Mouse (Mus musculus) common myeloid progenitor, adult 5-6 weeks (primary cell): ENCODE data around the gene Fgd2. TPM values are rescaled to one million over a fixed set of nuclear protein-coding genes. Genes with fewer than 3 reads are reported as not detected.
A peak's percentile ranks its signal among the peaks of the same experiment; 100 is the strongest.
"Not testable (repeated sequence)": the region's sequence is repeated elsewhere in the genome, so short reads cannot be mapped to it uniquely, and the experiment has no call there.

Experiments used
- ATAC-seq: replicated peaks from 2 replicates; pipeline ENCODE4 v1.8.0; 2016; ENCODE audit warnings: low read depth, mild to moderate bottlenecking, moderate TSS enrichment, inconsistent platforms; ENCODE audit not compliant: poor library complexity, severe bottlenecking
- total RNA-seq: library from RNA; stranded (forward); fragments of 200-1000, 187-1606 nt; gene quantifications from 2 replicates; pipeline ENCODE4 v1.2.3, GENCODE M21; 2017

Fgd2 gene
- 23.9 and 39.0 TPM in 2 replicates for total RNA-seq

DNA sequence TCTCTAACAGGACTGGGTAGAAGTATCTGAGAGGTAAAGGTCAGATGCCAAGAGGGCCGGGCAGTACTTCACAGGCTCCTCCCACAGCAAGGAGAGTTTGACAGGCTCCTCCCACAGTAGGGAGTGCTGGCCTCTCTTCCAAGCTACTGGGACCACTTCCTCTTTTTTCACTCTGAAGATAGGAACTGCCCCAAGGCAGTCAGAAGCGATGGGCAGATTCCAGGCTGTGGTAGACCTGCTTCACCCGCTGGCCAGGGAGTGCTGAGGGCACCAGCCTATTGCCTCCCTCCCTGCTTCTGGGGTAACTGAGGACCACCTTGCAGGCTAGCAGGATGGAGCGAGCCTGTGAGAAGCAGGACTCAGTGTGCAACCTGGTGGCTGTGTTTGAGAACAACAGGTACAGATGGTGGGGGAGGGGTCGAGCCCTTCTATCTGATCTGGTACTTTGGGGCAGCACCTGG lies at the start of gene Fgd2:
Gene Fgd2 (plus strand): TSS at position 154 of the 461 bp plus-strand sequence.
- peak; percentile 78 for ATAC-seq

GRCm38 (mm10) chr17:29311602-29312001 lies 49.1 kb upstream of the Fgd2 start:
- ATAC-seq, result no peak

GRCm38 (mm10) chr17:29312082-29312481 lies 48.6 kb upstream of the Fgd2 start:
- no peak for ATAC-seq

DNA sequence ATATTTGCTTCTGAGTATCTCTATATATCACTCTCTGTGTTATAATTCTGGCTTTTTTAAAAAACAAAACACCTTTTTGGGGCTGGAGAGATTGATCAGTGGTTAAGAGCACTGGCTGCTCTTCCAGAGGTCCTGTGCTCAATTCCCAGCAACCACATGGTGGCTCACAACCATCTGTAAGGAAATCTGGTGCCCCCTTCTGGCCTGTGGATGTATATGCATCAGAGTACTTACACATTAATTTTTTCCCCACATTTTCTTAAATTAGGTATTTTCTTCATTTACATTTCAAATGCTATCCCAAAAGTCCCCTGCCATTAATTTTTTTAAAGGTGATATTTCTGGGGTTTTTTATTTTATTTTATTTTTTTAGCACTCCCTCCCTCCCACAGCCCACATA lies 47.4 kb upstream of the Fgd2 start:
- no peak for ATAC-seq

- ATAC-seq, result no peak
Measured at GRCm38 (mm10) chr17:29315672-29316465, 44.8 kb upstream of the Fgd2 start.

DNA sequence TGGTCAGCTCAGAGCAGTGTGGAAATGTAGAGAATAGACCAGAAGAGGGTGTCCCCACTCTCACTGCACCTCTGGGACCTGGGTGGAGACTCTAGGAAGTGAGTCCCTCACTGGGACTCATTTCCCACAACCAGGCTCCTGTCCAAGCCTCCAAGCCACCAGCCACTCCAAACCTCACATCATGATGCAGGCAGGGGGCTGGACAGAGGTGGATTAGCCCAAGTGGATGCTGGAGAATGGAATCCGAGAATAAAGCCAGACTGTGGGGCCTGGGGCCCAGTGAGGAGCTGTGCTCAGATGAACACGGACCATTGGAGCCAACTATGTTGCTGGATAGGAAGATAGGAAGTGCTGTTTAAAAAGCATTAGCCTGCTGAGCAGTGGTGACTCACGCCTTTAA lies 43.8 kb upstream of the Fgd2 start:
- no peak for ATAC-seq

DNA sequence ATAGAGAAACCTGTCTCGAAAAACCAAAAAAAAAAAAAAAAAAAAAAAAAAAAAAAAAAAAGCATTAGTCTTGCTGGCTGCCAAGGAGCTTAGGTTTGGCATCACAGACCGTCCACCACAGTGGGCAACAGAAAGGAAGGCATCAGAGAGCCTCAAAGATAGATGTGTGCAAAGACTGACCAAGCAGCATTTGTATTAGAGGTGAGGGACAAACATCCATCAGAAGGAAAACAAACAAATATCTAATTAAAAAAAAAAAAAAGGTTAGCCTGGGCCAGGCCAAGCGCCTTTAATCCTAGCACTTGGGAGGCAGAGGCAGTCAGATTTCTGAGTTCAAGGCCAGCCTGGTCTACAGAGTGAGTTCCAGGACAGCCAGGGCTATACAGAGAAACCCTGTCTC lies 43.3 kb upstream of the Fgd2 start, which contains the start of gene Pi16:
Gene Pi16 (plus strand): TSS at position 301 of the 400 bp plus-strand sequence.
- ATAC-seq, result not testable (repeated sequence)

DNA sequence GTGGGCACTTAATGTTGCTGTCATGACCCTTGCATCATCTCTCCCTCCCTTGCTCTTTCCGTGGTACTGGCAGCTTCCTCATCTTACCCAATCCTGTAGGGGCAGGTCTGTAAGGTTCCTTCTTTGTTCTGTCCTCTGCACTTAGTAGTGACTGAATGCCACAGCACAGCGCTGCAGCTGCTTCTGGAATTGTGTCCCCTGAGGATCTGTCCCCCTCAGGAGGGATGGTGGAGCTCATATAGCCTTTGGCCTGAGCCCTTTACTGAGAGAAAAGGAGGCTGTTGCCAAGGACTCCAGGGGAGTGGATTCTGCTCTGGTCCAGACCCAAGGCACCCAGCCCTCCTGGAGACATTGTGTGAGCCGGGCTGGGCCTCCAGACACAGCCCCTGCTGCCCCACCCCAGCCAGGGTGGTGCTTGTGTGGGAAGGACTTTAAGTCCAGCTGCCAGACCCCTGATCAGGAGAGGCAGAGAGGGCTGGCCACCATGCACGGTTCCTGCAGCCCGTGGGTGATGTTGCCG lies 41.9 kb upstream of the Fgd2 start:
- ATAC-seq, result peak; percentile 78

DNA sequence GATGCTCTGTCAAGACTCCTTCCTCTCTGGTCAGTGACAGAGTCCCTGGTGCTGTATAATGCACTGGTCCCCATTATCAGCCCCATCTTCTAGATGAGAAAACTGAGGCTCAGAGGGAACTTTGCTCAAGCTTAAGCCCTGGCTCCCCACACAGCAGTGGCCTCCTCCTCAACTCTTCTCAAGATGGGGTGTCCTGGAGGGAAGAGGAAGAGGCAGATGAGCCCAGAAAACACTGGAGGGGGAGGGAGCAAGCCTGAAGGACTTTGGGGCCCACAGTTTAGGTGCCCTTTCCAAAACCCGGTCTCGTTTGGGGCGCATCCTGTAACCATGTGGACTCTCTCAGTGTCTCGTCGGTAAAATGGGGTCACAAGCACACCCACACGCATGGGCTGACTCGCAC lies 41.2 kb upstream of the Fgd2 start:
- 0 out of 2 replicates have a peak, but pooled peaks have one; percentile 2 for ATAC-seq

DNA sequence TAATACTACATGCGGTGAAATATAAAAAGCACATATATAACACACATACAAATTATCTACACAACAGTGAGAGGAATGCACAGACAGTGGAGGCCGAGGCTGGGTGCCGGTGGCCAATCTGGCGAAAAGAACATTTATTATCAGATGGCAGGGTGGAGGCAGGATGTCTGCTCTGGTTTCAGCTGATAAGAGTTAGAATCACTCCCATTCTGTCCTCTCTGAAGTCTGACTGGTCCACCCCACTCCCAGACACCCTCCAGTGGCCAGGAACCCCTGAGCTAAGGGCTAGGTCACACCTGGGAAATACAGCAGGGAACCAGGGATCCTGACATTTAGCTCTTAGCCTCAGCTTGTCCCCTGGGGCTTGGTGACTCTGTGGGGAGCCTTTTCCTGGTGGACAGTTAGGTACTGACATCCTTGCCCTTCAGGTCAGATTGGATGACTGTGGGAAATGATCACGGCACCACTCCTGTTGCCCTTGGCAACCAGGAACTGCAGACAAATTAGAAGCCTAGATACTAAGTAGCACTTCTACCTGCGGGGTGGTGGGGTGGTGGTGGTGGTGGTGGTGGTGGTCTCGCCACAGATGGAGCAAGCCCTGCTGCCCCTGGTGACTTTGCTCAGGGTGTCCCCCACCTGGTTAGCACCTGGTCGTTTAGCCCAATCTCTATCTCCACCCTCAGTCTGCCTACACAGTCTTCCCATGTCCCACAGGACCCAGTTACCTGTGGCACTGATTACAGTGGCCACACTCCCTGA lies 40.7 kb upstream of the Fgd2 start:
- peak; percentile 45 for ATAC-seq

DNA sequence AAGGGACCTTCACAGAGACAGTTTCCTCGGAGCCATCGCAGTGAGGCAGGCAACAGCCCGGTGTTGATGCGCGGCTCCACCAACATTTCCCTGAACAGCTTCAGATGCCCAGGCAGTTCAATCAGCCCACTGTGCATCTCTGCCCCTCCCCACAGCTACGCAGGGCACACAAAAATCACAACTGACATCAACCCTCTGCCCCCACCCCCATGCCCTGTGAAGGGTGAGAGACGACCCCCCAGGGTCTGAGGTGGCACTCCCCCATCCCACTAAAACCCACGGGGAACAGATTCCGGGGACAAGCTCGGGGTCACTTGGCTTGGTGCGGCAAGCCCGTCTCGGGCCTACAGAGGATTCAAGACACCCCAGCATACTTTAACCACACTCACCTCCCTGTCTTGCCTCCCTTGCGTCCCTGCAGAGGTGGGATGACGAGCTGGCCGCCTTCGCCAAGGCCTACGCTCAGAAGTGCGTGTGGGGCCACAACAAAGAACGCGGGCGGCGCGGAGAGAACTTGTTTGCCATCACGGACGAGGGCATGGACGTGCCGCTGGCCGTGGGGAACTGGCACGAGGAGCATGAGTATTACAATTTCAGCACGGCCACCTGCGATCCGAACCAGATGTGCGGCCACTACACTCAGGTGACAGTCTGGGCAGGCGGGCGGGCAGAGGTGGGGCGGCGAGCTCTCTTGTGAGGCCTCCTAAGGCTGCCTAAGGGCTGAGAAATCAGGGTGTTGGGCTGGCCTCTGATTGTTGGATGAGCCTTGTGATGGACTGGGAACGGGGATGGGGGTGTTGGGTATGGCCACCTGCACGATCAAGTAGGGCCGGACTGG lies 38.7 kb upstream of the Fgd2 start:
- ATAC-seq, result no peak

DNA sequence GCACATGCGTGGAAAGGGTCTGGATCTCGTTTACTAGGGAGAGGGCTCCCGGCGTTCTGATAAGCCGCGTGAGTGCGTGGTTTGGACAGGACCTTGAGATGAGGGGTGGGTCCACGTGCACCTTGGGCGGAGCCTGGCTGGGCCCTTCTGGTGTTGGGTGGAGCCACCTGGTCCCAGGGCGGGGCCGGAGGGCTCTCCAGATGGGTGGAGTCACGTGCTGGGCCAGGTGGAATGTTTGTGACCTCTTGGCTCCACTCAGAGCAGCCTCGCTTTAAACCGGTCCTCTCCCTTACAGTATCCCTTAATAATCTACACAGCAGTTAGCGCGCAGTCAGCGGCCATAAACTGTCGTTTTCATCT lies 38.1 kb upstream of the Fgd2 start:
- no peak for ATAC-seq

DNA sequence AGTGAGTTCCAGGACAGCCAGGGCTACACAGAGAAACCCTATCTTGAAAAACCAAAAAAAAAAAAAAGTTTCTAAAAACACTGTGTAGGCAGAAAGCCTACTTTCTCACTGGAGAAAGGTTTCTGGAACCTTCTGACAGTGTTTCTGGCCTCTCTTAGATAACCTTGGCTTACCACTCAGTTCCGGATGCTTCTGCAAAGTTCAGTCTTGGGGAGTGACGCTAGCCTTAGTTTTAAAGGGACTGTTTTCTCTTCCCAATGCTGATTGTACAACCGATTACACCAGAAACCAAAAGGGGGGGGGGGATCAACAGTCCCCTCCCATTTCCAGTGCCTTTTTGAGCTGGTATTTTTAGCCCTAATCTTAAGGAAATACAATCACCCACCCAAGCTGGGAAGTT lies 37.1 kb upstream of the Fgd2 start:
- no peak for ATAC-seq

GRCm38 (mm10) chr17:29325831-29326230 lies 34.9 kb upstream of the Fgd2 start:
- no peak for ATAC-seq

DNA sequence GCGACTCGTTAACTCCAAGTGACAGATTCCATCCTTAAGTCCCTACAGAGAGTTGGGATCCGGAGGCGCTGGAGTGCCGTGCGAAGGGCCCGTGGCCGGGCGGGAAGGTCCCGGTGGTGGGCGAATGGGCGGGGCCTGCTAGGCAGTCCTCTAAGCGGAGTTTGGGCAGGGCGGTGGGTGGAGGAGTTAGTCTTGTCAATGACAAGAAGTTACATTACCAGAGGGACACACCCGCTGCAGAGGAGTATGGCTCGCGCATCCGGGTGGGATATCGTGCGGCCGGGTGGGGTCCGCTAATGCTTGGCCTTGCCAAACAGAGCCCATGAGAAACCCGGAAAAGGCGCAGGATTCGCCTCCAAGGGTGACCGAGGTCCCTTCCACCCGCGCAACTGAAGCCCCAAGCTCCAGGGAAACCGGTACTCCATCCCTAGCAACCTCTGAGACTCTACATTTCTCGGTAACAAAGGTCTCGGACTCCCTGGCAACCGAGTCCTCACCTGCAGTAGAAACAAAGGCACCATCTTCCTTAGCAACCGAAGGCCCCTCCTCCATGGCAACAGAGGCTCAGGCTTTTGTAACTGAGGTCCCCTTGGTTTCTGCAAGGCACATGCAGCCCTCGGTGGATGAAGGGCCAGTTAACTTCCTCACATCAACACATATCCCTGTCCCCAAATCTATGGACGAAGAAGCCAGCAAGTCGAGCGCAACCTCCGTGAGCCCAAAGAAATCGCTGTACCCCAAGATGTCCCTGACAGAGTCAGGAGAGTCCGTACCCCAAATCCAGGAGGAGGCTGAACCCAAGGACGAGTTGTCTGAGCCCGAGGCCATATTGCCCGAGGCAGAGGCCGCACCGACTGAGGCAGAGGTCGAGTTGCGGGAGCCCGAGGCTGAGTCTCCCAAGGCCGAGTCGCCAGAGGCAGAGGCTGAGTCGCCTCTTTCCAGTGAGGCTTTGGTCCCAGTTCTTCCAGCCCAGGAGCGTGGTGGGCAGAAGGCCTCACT lies 33.9 kb upstream of the Fgd2 start:
- ATAC-seq, result no peak

- no peak for ATAC-seq
Measured at GRCm38 (mm10) chr17:29327691-29328090, 33.0 kb upstream of the Fgd2 start.

DNA sequence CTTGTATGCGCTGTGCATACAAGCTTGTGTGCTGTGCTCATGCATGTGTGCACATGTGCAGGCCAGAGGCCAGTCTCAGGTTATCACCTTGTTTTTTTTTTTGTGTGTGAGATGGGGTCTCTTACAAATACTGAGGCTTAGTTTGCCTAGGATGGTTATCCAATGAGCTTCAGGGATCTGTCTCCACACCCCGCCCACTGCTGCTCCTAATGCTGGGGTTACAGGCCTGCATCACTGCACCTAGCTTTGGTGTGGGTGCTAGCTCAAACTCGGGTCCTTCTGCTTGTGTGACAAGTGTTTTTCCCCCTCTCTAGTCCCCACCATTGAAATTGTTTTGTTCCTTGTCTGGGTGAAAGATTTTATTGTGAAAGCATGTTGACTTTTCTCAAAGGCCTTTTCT lies 30.5 kb upstream of the Fgd2 start:
- ATAC-seq, result no peak

DNA sequence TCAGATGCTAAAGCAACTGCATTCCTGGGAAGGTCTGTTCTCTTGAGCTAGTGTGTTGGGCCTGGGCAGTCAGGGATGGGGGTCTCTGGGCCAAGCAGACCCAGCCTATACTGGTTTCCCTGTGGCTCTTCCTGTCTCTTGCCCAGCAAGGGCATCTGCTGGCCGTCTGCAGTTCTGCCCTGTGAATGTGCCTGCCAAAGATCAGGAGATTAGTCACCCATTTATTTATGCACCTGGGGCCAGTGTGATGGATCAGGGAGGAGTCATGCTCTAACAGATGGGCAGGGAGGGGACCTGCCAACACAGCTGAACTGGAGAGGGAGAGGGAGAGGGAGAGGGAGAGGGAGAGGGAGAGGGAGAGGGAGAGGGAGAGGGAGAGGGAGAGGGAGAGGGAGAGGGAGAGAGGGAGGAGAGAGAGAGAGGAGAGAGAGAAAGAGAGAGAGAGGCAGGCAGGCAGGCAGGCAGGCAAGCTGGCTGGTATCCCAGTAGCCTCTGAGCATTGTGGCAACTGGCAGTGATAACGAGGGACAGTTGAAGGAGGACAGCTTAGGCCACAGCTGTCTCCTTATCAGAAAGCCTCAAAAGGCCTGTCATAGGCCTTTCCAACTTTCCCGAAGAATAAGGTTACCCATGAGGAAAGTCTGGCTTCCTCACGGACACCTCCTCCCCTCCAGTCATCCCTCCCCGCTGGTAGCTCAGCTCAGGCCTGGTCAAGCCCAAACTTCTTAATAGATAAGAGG lies 29.9 kb upstream of the Fgd2 start:
- ATAC-seq, result peak; percentile 54; the same call in 1 of the 2 replicates
